Mouse (Mus musculus): Measurements from ENCODE around the gene Zfp316. TPM values are rescaled to one million over a fixed set of nuclear protein-coding genes. Genes with fewer than 3 reads are reported as not detected.

Zfp316 gene
- total RNA-seq, 2 experiments from 2014 or later, result 18.6 to 20.1 TPM

DNA sequence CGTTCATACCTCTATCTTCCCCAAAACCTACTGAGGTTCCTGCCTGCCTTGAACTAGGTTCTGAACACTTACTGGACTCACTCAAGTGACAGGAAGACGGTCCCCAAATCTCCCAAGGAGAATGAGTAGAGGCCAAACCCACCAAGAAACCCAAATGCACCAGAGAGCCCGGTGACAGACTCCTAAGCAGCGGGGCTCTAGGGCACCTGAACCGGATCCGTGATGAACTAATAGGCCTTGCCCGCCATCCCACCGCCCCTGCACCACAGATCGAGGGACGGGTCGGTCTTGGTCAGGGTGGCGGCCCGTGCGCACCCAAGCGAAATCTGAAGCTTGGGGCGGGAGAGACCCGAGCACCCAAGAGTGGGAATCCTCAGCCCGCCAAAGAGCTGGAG lies 17.0 kb downstream of the Zfp316 start:
- intact Hi-C loops (cut with DNase I), result loop anchor here (5.0 kb wide), 1 partner anchor 45 kb away; no protein-coding TSS in a partner anchor
- DNase-seq (ENCODE audit: low spot score in 2 of 2), result no peak

- intact Hi-C loops (cut with DNase I), result loop anchor here (5.0 kb wide), 1 partner anchor 45 kb away; no protein-coding TSS in a partner anchor
These were observed 17.8 kb downstream of the Zfp316 start for GRCm38 (mm10) chr5:143252039-143252438.

GRCm38 (mm10) chr5:143244926-143245325 lies 24.9 kb downstream of the Zfp316 start:
- DNase-seq (ENCODE audit: low spot score in 2 of 2), result no peak
- intact Hi-C loops (cut with DNase I), result no loop called here

More at GRCm38 (mm10) chr5:143252039-143252438, 17.8 kb downstream of the Zfp316 start:
- no peak for DNase-seq (ENCODE audit: low spot score in 2 of 2)

DNA sequence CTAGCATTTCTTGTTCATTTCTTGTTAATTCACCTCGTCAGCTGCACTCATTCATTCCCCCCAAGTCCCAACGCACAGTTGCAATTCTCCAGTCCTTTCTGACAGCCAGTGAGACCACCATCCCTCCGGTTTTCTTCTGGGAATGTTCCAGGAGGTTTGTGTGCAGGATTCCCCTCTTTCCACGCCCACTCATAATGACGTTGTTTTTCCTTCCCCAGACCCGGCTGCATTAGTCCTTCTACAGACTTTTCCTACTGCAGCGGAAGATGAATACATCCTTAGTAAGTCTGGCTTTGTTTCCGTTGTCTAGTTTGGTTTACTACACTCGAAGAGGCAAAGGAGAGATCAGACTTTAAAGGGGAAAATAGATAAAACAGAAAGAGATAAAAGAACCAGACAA lies 33.8 kb downstream of the Zfp316 start:
- no peak for DNase-seq (ENCODE audit: low spot score in 2 of 2)
- intact Hi-C loops (cut with DNase I), result loop anchor here (5.0 kb wide), 1 partner anchor 61 kb away; no protein-coding TSS in a partner anchor

DNA sequence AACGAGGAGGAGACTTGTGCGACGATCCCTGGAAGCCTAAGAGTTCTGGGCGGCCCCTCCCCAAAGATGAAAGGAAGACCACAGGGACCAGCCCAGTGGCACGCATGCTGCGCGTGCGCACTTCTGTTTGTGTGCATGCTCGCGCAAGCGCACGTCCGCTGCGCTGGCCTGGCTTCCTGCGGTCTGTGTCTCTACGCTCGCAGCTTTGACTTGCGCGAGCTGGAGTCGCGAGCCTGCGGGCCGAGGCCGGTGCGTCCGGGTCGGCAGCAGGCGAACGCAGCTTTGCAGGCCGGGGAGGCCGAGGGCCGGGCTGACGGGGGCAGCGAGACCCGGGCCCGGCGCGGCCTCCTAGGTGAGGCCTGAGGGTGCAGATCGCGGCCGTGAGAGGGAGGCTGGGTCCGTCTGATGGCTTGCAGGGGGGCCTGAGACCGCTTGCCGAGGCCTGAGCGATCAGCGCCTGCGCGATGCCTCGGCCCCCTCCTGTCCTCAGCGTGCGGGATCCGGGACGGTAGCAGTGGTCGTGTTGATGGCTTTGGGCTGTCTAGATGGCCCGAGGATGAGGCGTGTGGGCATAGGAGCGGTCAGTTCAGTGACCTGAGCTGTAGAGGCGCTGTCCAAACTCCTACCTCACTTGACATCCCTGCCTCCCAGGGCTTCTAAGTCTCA lies 34.7 kb downstream of the Zfp316 start, which contains the start of gene Zfp12:
TSS of gene Zfp12 (plus strand) at position 136 of the 666 bp plus-strand sequence.
- intact Hi-C loops (cut with DNase I), result loop anchor here (1.0 to 5.0 kb wide), 2 partner anchors 55 to 62 kb away; partner anchors contain the start of gene Rbak

DNA sequence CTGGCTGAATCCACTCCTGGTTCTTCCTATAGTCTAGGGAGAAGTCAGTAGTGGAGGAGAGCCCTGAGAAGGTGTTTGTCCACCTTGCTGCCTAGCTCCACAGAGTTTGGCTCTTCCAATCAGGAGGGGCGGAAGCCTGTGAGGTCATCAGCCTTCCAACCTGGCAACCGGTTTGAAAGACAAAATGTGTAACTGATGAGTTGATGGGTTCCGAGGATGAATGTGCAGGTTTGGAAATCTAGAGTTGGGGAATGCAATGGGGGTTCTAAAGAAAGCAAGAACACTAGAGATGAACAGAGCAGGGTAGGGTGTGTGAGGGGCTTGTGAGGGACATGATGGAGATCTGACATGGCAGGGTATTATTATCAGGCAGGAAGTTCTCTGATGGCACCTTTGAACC lies 43.0 kb downstream of the Zfp316 start, which contains the start of gene Spdye4a:
TSS of gene Spdye4a (minus strand) at position 101 of the 400 bp plus-strand sequence.
- DNase-seq (ENCODE audit: low spot score in 2 of 2), result no peak
- intact Hi-C loops (cut with DNase I), result no loop called here

More for the DNA sequence above, 34.7 kb downstream of the Zfp316 start, which contains the start of gene Zfp12:
- DNase-seq (ENCODE audit: low spot score in 2 of 2), result peak; percentile 98 to 99

GRCm38 (mm10) chr5:143222287-143222686 lies 47.5 kb downstream of the Zfp316 start:
- intact Hi-C loops (cut with DNase I), result no loop called here
- DNase-seq (ENCODE audit: low spot score in 2 of 2), result no peak

DNA sequence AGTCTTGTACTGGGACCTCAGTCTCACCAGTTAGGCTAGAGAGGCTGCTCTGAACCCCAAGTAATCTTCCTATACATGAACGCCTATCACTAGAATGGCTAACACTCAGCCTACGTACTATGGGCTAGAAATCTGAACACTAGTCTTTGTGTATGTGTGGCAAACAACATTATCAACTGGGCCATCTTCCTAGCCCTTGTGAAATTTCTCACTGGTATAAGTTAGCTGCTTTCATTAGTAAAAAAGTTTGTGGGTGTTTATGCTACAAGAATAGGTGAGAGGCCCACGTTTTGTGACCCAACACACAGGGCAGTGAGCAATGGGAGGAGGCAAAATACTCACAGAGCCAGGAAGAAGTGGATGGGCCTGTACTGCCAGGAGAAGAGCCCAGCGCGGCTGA lies 48.8 kb downstream of the Zfp316 start:
- intact Hi-C loops (cut with DNase I), result no loop called here
- DNase-seq (ENCODE audit: low spot score in 2 of 2), result no peak

DNA sequence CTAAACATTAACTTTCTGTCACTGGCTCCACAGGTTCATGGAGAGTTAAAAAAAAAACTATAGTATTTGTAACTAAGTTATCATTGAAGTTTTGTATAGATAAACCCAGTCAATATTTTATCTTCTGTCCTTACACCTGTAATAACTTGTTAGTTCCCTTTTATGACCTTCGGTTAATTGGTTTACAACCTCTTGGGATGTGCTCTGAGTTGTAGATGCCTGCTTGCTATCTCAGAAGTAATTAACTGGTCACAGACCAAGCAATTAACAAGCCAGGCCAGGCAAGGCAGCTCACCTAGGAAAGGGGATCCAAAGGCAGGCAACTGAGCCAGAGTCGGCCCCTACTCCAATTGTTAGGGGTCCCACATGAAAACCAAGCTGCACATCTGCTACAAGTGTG lies 56.0 kb downstream of the Zfp316 start:
- intact Hi-C loops (cut with DNase I), result no loop called here
- no peak for DNase-seq (ENCODE audit: low spot score in 2 of 2)

DNA sequence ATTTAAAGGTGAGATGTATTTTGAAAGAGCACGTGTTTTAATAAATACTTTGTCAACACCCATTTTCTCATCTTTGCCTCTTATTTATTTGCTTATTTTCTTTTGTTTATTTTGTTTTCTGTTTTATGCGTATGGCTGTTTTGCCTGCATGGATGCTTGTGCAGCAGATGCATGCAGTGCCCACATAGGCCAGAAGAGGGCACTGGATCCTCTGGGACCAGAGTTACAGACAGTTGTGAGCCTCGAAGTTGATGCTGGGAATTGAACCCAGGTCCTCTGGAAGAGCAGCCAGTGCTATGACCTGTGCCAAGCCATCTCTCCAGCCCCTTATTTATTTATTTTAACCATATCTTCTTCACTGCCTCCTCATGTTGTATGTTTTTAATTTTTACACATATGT lies 64.8 kb downstream of the Zfp316 start:
- intact Hi-C loops (cut with DNase I), result loop anchor here (2.0 kb wide), 1 partner anchor 14 kb away; no protein-coding TSS in a partner anchor

More for the DNA sequence above, 64.8 kb downstream of the Zfp316 start:
- no peak for DNase-seq (ENCODE audit: low spot score in 2 of 2)

Other genes starting within 250 kb of the Zfp316 start
- 10 to 100 TPM; 42.6 to 42.8 TPM for gene Rnf216, start 157.0 kb downstream of the Zfp316 start, total RNA-seq (2021)
- gene Olfr718-ps1, start 122.4 kb downstream of the Zfp316 start, total RNA-seq (2021), result under 1 TPM; 0.09 to 0.14 TPM
- 10 to 100 TPM; 11.9 to 13.6 TPM for gene Rbak, start 89.2 kb downstream of the Zfp316 start, total RNA-seq (2021)
- gene Spdye4b, start 89.0 kb downstream of the Zfp316 start, total RNA-seq (2021), result not detected
- not detected for gene Spdye4a, start 43.1 kb downstream of the Zfp316 start, total RNA-seq (2021)
- gene Zfp12, start 34.9 kb downstream of the Zfp316 start, total RNA-seq (2021), result 10 to 100 TPM; 28.4 to 30.8 TPM
- gene Zfp853, start 23.6 kb upstream of the Zfp316 start, total RNA-seq (2021), result 1 to 10 TPM; 6.7 to 7.6 TPM
- gene E130309D02Rik, start 45.3 kb upstream of the Zfp316 start, total RNA-seq (2021), result 10 to 100 TPM; 24.4 to 24.7 TPM
- gene Zdhhc4, start 59.2 kb upstream of the Zfp316 start, total RNA-seq (2021), result 10 to 100 TPM; 37.5 to 38.2 TPM
- gene Grid2ip, start 87.3 kb upstream of the Zfp316 start, total RNA-seq (2021), result 1 to 10 TPM; 1.6 TPM
- 10 to 100 TPM; 35.2 to 37.8 TPM for gene Kdelr2, start 133.8 kb upstream of the Zfp316 start, total RNA-seq (2021)
- gene Daglb, start 194.6 kb upstream of the Zfp316 start, total RNA-seq (2021), result 10 to 100 TPM; 26.4 to 32.7 TPM